Comparison of ENCODE assay signal across 10 mouse cellular contexts in genomic region chr5:105697886-105698285, GRCm38 (mm10).
"Had no signal": no experiment of that assay in that cellular context is flagged by ENCODE, and none has a peak within 500 bp of the region (broad histone marks: within the 10 kb centered on the region; RNA-seq: fewer than 3 reads in every experiment).

No protein-coding gene starts in this region.

- ATAC-seq: midbrain, embryonic 16.5 days had no signal

- H3K9ac ChIP-seq: limb, embryonic 15.5 days; liver, embryonic 13.5 days; midbrain, embryonic 12.5 days had no signal

- DNase-seq: kidney, adult 18-20 months; layer of hippocampus, adult 9-11 months; layer of hippocampus, postnatal 36 days; liver, embryonic 13.5 days; right cerebral cortex, postnatal 14 days had no signal

- H3K27me3 ChIP-seq: limb, embryonic 15.5 days; megakaryocyte, embryonic 14.5 days; neural tube, embryonic 13.5 days had no signal

- H3K9me3 ChIP-seq: limb, embryonic 15.5 days; liver, embryonic 13.5 days; megakaryocyte, embryonic 14.5 days; midbrain, embryonic 12.5 days; neural tube, embryonic 13.5 days had no signal

- H3K27ac ChIP-seq: limb, embryonic 15.5 days; liver, embryonic 13.5 days; midbrain, embryonic 12.5 days; neural tube, embryonic 13.5 days had no signal

- H3K4me2 ChIP-seq: limb, embryonic 15.5 days had no signal

- H3K4me3 ChIP-seq: limb, embryonic 15.5 days; liver, embryonic 13.5 days; midbrain, embryonic 12.5 days; neural tube, embryonic 13.5 days had no signal

- H3K36me3 ChIP-seq: limb, embryonic 15.5 days; liver, embryonic 13.5 days; midbrain, embryonic 12.5 days; neural tube, embryonic 13.5 days had no signal
